Comparison of ENCODE assay signal across 9 mouse cellular contexts in genomic region chrX:48054186-48055015, GRCm38 (mm10). TPM values are rescaled to one million over a fixed set of nuclear protein-coding genes. Genes with fewer than 3 reads are reported as not detected.
A peak's percentile ranks its signal among the peaks of the same experiment; 100 is the strongest.
DNase-seq lines count a peak whose midpoint lies in the region; ATAC-seq and TF ChIP-seq lines count a peak whose summit lies in the region.
"Had no signal": no experiment of that assay in that cellular context is flagged by ENCODE, and none has a peak within 500 bp of the region (broad histone marks: within the 10 kb centered on the region; RNA-seq: fewer than 3 reads in every experiment).

No protein-coding gene starts in this region.

- no peaks in the 10 kb centered on the region for H3K27me3 ChIP-seq in limb, embryonic 14.5 days (ENCODE audit: control insufficient read depth, insufficient read depth, low read length)
- no peaks in the 10 kb centered on the region for H3K27me3 ChIP-seq in midbrain, embryonic 12.5 days
- H3K27me3 ChIP-seq in stomach, embryonic 14.5 days (ENCODE audit: control insufficient read depth, insufficient read depth, low read length): no peaks in the 10 kb centered on the region

- H3K9me3 ChIP-seq in limb, embryonic 14.5 days (ENCODE audit: control insufficient read depth, low read length): no peaks in the 10 kb centered on the region
- H3K9me3 ChIP-seq in midbrain, embryonic 12.5 days: no peaks in the 10 kb centered on the region
- no peaks in the 10 kb centered on the region for H3K9me3 ChIP-seq in stomach, embryonic 14.5 days (ENCODE audit: control insufficient read depth, low read depth, low read length)

- TF ChIP-seq POLR2A in cortical plate, adult 2 months (IDR thresholded peaks at IDR 0.05; ENCODE audit: extremely low read depth, insufficient read depth, low read length): no peak
- no peak for TF ChIP-seq POLR2A in limb, embryonic 14.5 days (IDR thresholded peaks at IDR 0.05; ENCODE audit: borderline replicate concordance, extremely low read depth, insufficient read depth, insufficient read length)

- intact Hi-C loops in gastrocnemius, postnatal 36 days (cut with DNase I): no loop called here

- DNase-seq in left cerebral cortex, adult 11 months (ENCODE audit: low spot score): peak; percentile 18
- DNase-seq in left cerebral cortex, adult 9 months (ENCODE audit: low spot score in 2 of 2): no peak
- DNase-seq in gastrocnemius, postnatal 36 days: peak; percentile 24 to 27
- DNase-seq in induced T-regulatory cell, adult 2 months (ENCODE audit: low read depth): peak; percentile 57
- DNase-seq in limb, embryonic 14.5 days (ENCODE audit: low spot score): peak; percentile 23

- no peaks in the 10 kb centered on the region for H3K4me1 ChIP-seq in cortical plate, adult 2 months (ENCODE audit: control insufficient read depth, insufficient read depth, low read length)
- no peaks in the 10 kb centered on the region for H3K4me1 ChIP-seq in limb, embryonic 14.5 days (ENCODE audit: control insufficient read depth, insufficient read depth, low read length)
- no peaks in the 10 kb centered on the region for H3K4me1 ChIP-seq in midbrain, embryonic 12.5 days
- no peaks in the 10 kb centered on the region for H3K4me1 ChIP-seq in stomach, embryonic 14.5 days (ENCODE audit: control insufficient read depth, insufficient read depth, low read length)

- WGBS in limb, embryonic 14.5 days: 31% methylated on average over 31 of the region's 31 CpGs
- WGBS in midbrain, embryonic 12.5 days: 38% methylated on average over 31 of the region's 31 CpGs
- WGBS in stomach, embryonic 14.5 days: 33% methylated on average over 31 of the region's 31 CpGs

- H3K4me2 ChIP-seq in limb, embryonic 14.5 days (replicated peaks; ENCODE audit: low read depth, low read length, severe bottlenecking): peak overlapping the region; percentile 50
- H3K4me2 ChIP-seq in midbrain, embryonic 12.5 days (replicated peaks): peak overlapping the region; percentile 50
- H3K4me2 ChIP-seq in stomach, embryonic 14.5 days (replicated peaks; ENCODE audit: low read depth, low read length): peak overlapping the region; percentile 53

- no peaks in the 10 kb centered on the region for H3K36me3 ChIP-seq in limb, embryonic 14.5 days (ENCODE audit: control insufficient read depth, insufficient read depth, low read length)
- H3K36me3 ChIP-seq in midbrain, embryonic 12.5 days: no peaks in the 10 kb centered on the region
- H3K36me3 ChIP-seq in stomach, embryonic 14.5 days (ENCODE audit: control insufficient read depth, insufficient read depth, low read length): no peaks in the 10 kb centered on the region

- no peak for TF ChIP-seq CTCF in cortical plate, adult 2 months (IDR thresholded peaks at IDR 0.05; ENCODE audit: extremely low read depth, insufficient read depth, low read length)

- peak overlapping the region; percentile 42 for H3K4me3 ChIP-seq in cortical plate, adult 2 months (ENCODE audit: insufficient read depth, low read length)
- H3K4me3 ChIP-seq in limb, embryonic 14.5 days (replicated peaks; ENCODE audit: low read length): peak overlapping the region; percentile 27
- H3K4me3 ChIP-seq in midbrain, embryonic 12.5 days: peak overlapping the region; percentile 27
- H3K4me3 ChIP-seq in stomach, embryonic 14.5 days (ENCODE audit: low read depth, low read length): peak overlapping the region; percentile 26

- H3K9ac ChIP-seq in limb, embryonic 14.5 days (ENCODE audit: low read depth, low read length, severe bottlenecking): 0 out of 2 replicates have a peak overlapping the region, but pooled peaks have one; percentile 21
- no peak overlapping the region for H3K9ac ChIP-seq in midbrain, embryonic 12.5 days (replicated peaks)
- no peak overlapping the region for H3K9ac ChIP-seq in stomach, embryonic 14.5 days (replicated peaks; ENCODE audit: low read depth, low read length)

- peak; percentile 15; the same call in 1 of the 2 replicates for ATAC-seq in limb, embryonic 14.5 days (ENCODE audit: low FRiP score, low read depth)
- peak; percentile 90 for ATAC-seq in midbrain, embryonic 12.5 days (ENCODE audit: low FRiP score, low read depth)
- ATAC-seq in stomach, embryonic 14.5 days (ENCODE audit: insufficient number of reproducible peaks, insufficient read depth, low FRiP score, low read depth): no peak

- peak overlapping the region; percentile 32 for H3K27ac ChIP-seq in cortical plate, adult 2 months (ENCODE audit: insufficient read depth, low read length)
- no peak overlapping the region for H3K27ac ChIP-seq in limb, embryonic 14.5 days (replicated peaks; ENCODE audit: low read depth, low read length)
- no peak overlapping the region for H3K27ac ChIP-seq in midbrain, embryonic 12.5 days (replicated peaks)
- H3K27ac ChIP-seq in stomach, embryonic 14.5 days (ENCODE audit: low read length): no peak overlapping the region

RNA-seq across cellular contexts. Expression of gene Apln, which starts 19.7 kb away (rescaled TPM):
- 27.7 and 30.1 TPM in 2 replicates for polyA plus RNA-seq in cortical plate, adult 2 months (2012; rRNA removed)
- total RNA-seq in gastrocnemius, postnatal 36 days (2021): 1 to 10 TPM; 1.9 to 2.3 TPM
- 10.6 and 13.6 TPM in 2 replicates for polyA plus RNA-seq in limb, embryonic 14.5 days (2012; rRNA removed)
- 7.8 and 8.0 TPM in 2 replicates for polyA plus RNA-seq in limb, embryonic 14.5 days (2014; fragmentation: Nextera tagmentation; extraction: Ambion mirVana)
- polyA plus RNA-seq in midbrain, embryonic 12.5 days (2016; fragmentation: Nextera tagmentation; extraction: Ambion mirVana): 3.5 and 4.1 TPM in 2 replicates
- polyA plus RNA-seq in stomach, embryonic 14.5 days (2014; fragmentation: Nextera tagmentation; extraction: Ambion mirVana): 4.3 and 5.1 TPM in 2 replicates
- total RNA-seq: MEL had no signal

RNA-seq across cellular contexts. Expression of gene Xpnpep2, which starts 54.1 kb away (rescaled TPM):
- polyA plus RNA-seq in cortical plate, adult 2 months (2012; rRNA removed): 0.28 and 0.54 TPM in 2 replicates
- total RNA-seq in gastrocnemius, postnatal 36 days (2021): under 1 TPM; 0.64 to 0.77 TPM
- 5.1 and 6.4 TPM in 2 replicates for polyA plus RNA-seq in limb, embryonic 14.5 days (2012; rRNA removed)
- polyA plus RNA-seq in limb, embryonic 14.5 days (2014; fragmentation: Nextera tagmentation; extraction: Ambion mirVana): 6.7 and 7.6 TPM in 2 replicates
- polyA plus RNA-seq in midbrain, embryonic 12.5 days (2016; fragmentation: Nextera tagmentation; extraction: Ambion mirVana): 2.1 and 2.4 TPM in 2 replicates
- polyA plus RNA-seq in stomach, embryonic 14.5 days (2014; fragmentation: Nextera tagmentation; extraction: Ambion mirVana): 1.1 and 1.2 TPM in 2 replicates

Comparison
In these comparisons a context has a peak if more than half of its experiments do, and no peak if none do; other contexts are left out.
1. DNase-seq: peak in left cerebral cortex, adult 11 months (single experiment), gastrocnemius, postnatal 36 days (2 of 2), induced T-regulatory cell, adult 2 months (single experiment) and limb, embryonic 14.5 days (single experiment); none in left cerebral cortex, adult 9 months (0 of 2).
2. Peak in every context shown above with its lines, with median percentiles within 50 percentile points of each other: H3K4me3 ChIP-seq and H3K4me2 ChIP-seq.